Mouse (Mus musculus) splenic B cell, adult 2 months (primary cell): ENCODE results near the gene Podn.

Experiments used
- DNase-seq: peaks from one replicate; pipeline ENCODE4 v3.0.0-alpha.2; 2011; ENCODE audit warnings: low read depth, low spot score
- H3K27me3 ChIP-seq: 2 replicates; pipeline ENCODE4 v1.6.1; 2012; ENCODE audit warnings: mild to moderate bottlenecking, low read length, moderate library complexity, mixed read lengths; ENCODE audit not compliant: control insufficient read depth, poor library complexity, insufficient read depth, severe bottlenecking
- H3K36me3 ChIP-seq: 2 replicates; pipeline ENCODE4 v1.6.1; 2012; ENCODE audit warnings: mild to moderate bottlenecking, low read length, moderate library complexity, mixed read lengths; ENCODE audit not compliant: control insufficient read depth, poor library complexity, insufficient read depth, severe bottlenecking

Gene Podn

GRCm38 (mm10) chr4:107985812-107986211, 110.4 kb downstream of the Podn start:
- Histone ChIP-seq H3K27me3 (no peaks in the 10 kb centered on the region), H3K36me3 (no peaks in the 10 kb centered on the region)
- no peak for DNase-seq

GRCm38 (mm10) chr4:107984282-107984981, 111.8 kb downstream of the Podn start:
- Histone ChIP-seq H3K27me3 (no peaks in the 10 kb centered on the region), H3K36me3 (no peaks in the 10 kb centered on the region)
- DNase-seq: no peak

DNA sequence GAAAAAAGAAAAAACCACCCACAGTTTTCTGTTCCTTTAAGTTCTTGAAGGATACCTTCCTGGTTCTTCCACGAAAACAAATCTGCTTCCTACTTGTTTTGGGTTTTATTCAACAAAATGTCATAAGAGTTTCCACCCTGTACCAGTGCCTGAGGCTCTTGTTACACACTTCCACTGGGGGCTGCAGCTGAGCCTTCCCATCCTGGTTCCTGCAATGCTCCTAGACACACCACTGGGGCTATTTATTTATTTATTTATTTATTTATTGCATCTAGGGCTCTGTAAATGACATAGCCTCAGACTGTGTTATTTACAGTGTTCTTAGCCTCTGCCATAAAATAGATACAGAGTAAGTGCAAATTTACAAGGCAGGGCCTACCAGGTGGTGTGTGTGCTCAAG, 112.5 kb downstream of the Podn start:
- no peaks in the 10 kb centered on the region for H3K36me3 ChIP-seq
- H3K27me3 ChIP-seq: no peaks in the 10 kb centered on the region
- DNase-seq: no peak

DNA sequence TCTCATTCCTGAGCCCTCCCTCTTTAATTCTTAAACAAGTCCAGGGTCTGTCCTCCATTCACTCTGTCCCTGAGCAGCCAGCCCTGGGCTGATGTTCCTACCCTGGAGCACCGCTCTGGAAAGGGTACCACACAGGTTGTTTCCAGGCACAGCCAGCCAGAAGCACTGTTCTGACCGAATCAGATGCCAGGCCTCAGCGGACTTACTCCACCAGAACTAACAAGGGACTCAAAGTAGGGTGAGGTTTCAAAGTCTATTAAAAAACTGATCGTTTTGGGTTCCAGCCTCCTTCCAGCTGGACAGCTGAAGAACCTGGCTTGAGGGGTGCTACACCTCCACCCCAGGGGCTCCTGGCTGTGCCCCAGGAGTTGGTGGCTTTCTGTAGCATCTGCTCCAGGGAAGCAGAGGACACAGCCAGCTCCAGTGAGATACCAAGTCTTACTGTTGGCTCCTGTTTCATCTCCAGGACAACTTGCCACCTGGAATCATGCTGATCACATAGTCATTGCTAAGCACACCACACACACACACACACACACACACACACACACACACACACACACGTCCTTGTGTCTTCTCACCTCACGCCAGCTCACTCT, 116.1 kb downstream of the Podn start:
- no peaks in the 10 kb centered on the region for H3K27me3 ChIP-seq
- H3K36me3 ChIP-seq: no peaks in the 10 kb centered on the region
- DNase-seq: no peak

DNA sequence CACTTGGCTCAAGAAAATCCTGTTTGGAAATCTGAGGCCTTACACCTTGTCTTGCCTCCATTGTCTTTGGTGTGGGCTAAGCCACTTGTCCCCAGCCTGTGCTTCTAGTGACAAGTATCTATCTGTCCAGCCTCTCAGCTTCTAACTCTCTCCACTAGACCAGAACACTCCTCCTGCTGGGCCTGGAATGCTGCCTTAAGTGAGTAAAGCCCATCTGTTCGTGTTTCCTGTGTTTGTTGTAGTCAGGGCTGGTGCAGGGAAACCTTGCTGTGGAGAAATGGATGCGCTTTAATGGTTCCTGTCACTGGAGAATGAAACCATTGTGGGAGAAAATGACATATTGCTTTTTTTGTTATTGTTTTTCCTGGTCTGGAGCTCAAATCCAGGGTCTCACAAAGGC, 116.7 kb downstream of the Podn start:
- DNase-seq: no peak
- no peaks in the 10 kb centered on the region for H3K36me3 ChIP-seq
- H3K27me3 ChIP-seq: no peaks in the 10 kb centered on the region

GRCm38 (mm10) chr4:107977593-107977992, 118.7 kb downstream of the Podn start:
- DNase-seq: no peak
- no peaks in the 10 kb centered on the region for H3K36me3 ChIP-seq
- H3K27me3 ChIP-seq: no peaks in the 10 kb centered on the region

GRCm38 (mm10) chr4:107975004-107975403, 121.2 kb downstream of the Podn start:
- Histone ChIP-seq H3K27me3 (no peaks in the 10 kb centered on the region), H3K36me3 (no peaks in the 10 kb centered on the region)
- DNase-seq: no peak

DNA sequence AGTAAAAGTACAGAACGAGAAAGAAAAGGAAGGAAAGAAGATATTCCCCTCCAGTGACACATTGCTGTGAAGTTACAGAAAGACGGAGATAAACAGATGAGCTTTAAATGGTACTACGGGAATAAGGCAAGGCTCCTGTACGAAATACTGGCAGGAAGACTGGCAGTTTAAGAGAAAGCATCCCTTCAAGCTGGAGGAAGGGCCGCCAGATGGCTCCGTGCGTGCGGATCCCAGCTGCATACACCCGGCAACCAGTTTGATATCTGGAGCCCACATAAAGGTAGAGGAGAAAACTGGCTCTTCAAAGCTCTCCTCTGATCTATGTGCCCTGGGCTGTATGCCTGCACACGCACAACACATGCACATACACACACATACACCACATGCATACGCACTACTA, 121.7 kb downstream of the Podn start:
- no peak for DNase-seq
- no peaks in the 10 kb centered on the region for H3K27me3 ChIP-seq
- H3K36me3 ChIP-seq: no peaks in the 10 kb centered on the region

GRCm38 (mm10) chr4:107971162-107971561, 125.1 kb downstream of the Podn start:
- Histone ChIP-seq H3K27me3 (no peaks in the 10 kb centered on the region), H3K36me3 (no peaks in the 10 kb centered on the region)
- DNase-seq: no peak

DNA sequence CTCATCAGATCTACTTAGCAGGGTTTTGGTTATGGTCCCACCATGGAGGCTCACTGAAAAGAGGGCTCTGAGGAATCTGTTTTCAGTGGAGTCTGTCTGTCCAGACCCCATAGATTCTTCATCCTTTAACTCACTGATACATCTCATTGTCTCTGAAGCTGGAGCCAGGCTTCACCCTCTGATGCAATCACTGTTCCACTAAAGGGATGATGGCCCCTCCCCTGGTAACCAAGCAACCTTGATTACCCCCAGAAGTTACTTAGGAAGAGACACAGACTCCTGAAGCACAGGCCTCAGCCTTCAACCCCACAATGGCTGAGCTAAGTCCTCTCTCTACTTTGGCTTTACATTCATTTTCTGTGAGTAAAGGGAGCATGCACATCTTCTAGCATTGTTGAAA, 126.5 kb downstream of the Podn start:
- DNase-seq: no peak
- Histone ChIP-seq H3K36me3 (no peaks in the 10 kb centered on the region), H3K27me3 (no peaks in the 10 kb centered on the region)

- no peak for DNase-seq
- no peaks in the 10 kb centered on the region for H3K27me3 ChIP-seq
- no peaks in the 10 kb centered on the region for H3K36me3 ChIP-seq
These were observed 128.1 kb downstream of the Podn start, which contains the start of gene Slc1a7 for GRCm38 (mm10) chr4:107967966-107968682. Slc1a7 (plus strand) TSS chr4:107968332.

DNA sequence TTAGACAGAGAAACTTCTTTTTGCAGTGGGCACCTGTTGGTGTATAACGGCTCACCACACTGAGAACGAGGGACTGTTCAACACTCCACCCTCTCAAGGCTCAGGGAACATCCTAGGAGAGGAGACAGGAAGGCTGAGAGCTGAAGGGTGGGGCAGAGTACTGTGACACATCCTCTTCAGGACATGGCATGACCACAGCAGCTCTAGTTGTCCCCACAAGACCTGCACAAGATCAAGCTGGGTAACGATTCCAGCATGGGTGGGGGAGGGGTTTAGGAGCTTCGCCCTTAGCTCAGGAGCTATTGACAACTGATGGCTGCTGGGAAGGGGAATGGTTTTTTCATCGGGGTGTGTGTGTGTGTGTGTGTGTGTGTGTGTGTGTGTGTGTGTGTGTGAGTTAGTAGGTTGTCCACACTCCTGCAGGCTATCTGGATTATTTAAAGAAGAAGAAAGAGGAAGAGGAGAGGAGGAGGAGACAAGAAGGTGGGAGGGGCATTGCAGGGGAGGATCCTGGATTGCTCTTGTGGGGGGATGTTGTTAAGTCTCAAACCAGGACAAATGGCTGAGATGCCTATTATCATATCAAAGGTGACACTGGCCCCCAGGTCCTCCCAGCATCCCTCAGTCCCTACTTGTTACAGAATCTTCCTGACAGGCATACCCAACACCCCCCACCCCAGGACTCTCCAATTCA, 129.7 kb downstream of the Podn start:
- Histone ChIP-seq H3K36me3 (no peaks in the 10 kb centered on the region), H3K27me3 (no peaks in the 10 kb centered on the region)
- DNase-seq: no peak
